Mouse (Mus musculus) heart, postnatal 0 days (tissue): ENCODE measurements around the gene Knl1. TPM values are rescaled to one million over a fixed set of nuclear protein-coding genes. Genes with fewer than 3 reads are reported as not detected.

ENCODE experiments used
- ATAC-seq: fragments of 200-750 bp; cut with Nextera tagmentation; 2 replicates; pipeline ENCODE4 v1.8.0; 2017; ENCODE audit warnings: low read depth, moderate number of reproducible peaks, moderate library complexity; ENCODE audit not compliant: insufficient read depth
- DNase-seq: peaks from one replicate; pipeline ENCODE4 v3.0.0-alpha.2; 2016; ENCODE audit warnings: low spot score
- H3K27ac ChIP-seq: fragments of 300-500 bp; sonication (generic); 2 replicates; pipeline ENCODE4 v1.5.1; 2014; ENCODE audit warnings: low read depth, mild to moderate bottlenecking
- H3K27me3 ChIP-seq: fragments of 300-500 bp; sonication (generic); 2 replicates; pipeline ENCODE4 v1.6.1; 2014; ENCODE audit warnings: low read length, mixed read lengths; ENCODE audit not compliant: control insufficient read depth, insufficient read depth
- H3K36me3 ChIP-seq: fragments of 300-500 bp; sonication (generic); replicated peaks from 2 replicates; pipeline ENCODE4 v1.6.1; 2014; ENCODE audit warnings: low read length, mixed read lengths; ENCODE audit not compliant: control insufficient read depth, insufficient read depth
- H3K4me1 ChIP-seq: fragments of 300-500 bp; sonication (generic); 2 replicates; pipeline ENCODE4 v1.6.1; 2014; ENCODE audit warnings: antibody characterized with exemption; ENCODE audit not compliant: control insufficient read depth, insufficient read depth
- H3K4me2 ChIP-seq: fragments of 300-500 bp; sonication (generic); 2 replicates; pipeline ENCODE4 v1.6.1; 2014; ENCODE audit warnings: low read depth, mild to moderate bottlenecking, low read length, moderate library complexity
- H3K4me3 ChIP-seq: fragments of 300-500 bp; sonication (generic); 2 replicates; pipeline ENCODE4 v1.5.1; 2014; ENCODE audit warnings: low read depth, low read length
- H3K9ac ChIP-seq: fragments of 300-500 bp; sonication (generic); replicated peaks from 2 replicates; pipeline ENCODE4 v1.6.1; 2014; ENCODE audit warnings: low read depth, low read length, mixed read lengths
- H3K9me3 ChIP-seq: fragments of 300-500 bp; sonication (generic); replicated peaks from 2 replicates; pipeline ENCODE4 v1.6.1; 2016; ENCODE audit warnings: low read length; ENCODE audit not compliant: control insufficient read depth
- CTCF ChIP-seq: IDR thresholded peaks from 2 replicates; pipeline ENCODE4 v1.5.1; 2016; ENCODE audit warnings: antibody characterized with exemption, control low read depth, low read depth
- EP300 ChIP-seq: IDR thresholded peaks from 2 replicates; pipeline ENCODE4 v1.6.1; 2016; ENCODE audit warnings: antibody characterized with exemption, low read depth
- WGBS: fragments of 180-500 bp; shearing (Covaris S2); extraction: QIAGEN DNeasy Blood & Tissue Kit; methylation state at CpG from one replicate; pipeline ENCODE4 v1.1.7; 2014; 5-methylcytosine and 5-hydroxymethylcytosine counted together
- polyA plus RNA-seq: library from polyadenylated mRNA; unstranded; fragments of >200 nt; fragmentation: Nextera tagmentation; extraction: Ambion mirVana; gene quantifications from 2 replicates; pipeline ENCODE4 v1.2.1, GENCODE M21; 2015
- total RNA-seq: library from RNA; depleted of rRNA; stranded (reverse); fragments of >200 nt; gene quantifications from 2 replicates; pipeline ENCODE4 v1.2.3, GENCODE M21; 2014; ENCODE audit warnings: low replicate concordance

Knl1 gene
- total and polyA plus RNA-seq, 2 experiments from 2014 or later: 14.5 to 50.5 TPM

DNA sequence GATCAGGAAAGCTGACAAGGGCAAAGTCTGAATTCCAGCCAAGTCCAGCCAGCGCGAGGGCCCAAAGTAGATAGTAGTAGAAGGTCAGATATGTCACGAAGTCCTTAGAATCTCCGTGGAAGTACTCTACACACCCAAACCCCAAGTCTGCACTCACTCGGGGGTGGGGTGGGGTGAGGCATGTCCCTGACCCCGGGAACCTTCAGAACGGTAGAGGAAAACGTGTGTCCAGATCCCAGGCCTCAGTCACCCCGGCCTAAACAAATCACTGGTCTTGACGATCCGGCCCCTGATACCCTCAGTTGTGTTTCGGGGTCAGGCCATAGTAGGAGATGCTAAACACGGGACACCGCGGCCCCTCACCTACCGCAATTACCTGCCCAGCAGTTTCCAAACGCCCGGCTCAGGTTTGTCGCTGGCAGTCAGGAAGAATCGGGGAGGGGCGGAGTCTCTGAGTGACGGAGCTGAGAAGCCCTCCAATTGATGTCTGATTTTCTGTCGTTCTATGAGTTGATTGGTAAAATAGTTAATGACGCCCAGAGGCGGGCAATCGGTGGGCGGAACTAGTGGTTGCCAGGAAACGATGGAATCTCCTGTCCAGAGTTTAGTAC is 17.9 kb upstream of the Knl1 start, which contains the start of gene Ccdc32:
TSS of gene Ccdc32 (minus strand) at position 453 of the 611 bp plus-strand sequence.
- Histone ChIP-seq H3K4me2 (peak within 1 kb of the TSS; percentile 94), H3K9ac (peak within 1 kb of the TSS; percentile 76), H3K9me3 (no peaks in the 10 kb centered on the region), H3K4me1 (peaks cover 5% of the 10 kb centered on the region), H3K4me3 (peak within 1 kb of the TSS; percentile 74), H3K27me3 (no peaks in the 10 kb centered on the region), H3K27ac (peak within 1 kb of the TSS; percentile 7; the same call in 1 of the 2 replicates), H3K36me3 (peaks cover 11% of the 10 kb centered on the region)
- ATAC-seq (peak; percentile 97), DNase-seq (peak; percentile 98)
- TF ChIP-seq CTCF: no peak
- TF ChIP-seq EP300: no peak
- under 1% methylated on average over 28 of the region's 28 CpGs for WGBS

DNA sequence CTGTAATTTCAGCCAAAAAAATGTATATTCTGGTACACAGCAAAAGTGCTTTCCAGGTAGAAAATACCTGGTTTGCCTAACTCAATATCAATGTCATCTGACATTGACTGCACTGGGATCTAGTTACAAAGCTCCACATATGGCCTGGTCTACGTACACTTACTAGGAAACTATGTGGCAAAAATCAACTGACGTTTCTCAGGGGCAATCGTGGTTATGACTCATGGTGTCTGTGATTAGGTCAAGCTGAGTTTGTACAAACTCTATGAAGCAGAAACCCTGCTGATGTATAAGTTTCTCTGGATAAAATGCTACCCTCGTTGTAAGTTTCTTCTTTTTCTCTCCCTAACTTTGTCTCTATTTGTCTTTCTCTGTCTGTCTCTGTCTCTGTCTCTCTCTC is 14.7 kb upstream of the Knl1 start:
- no peak overlapping the region for H3K27ac ChIP-seq
- ATAC-seq (no peak), DNase-seq (no peak)
- H3K27me3 ChIP-seq: no peaks in the 10 kb centered on the region
- WGBS: 48% methylated on average over 4 of the region's 4 CpGs
- no peak for TF ChIP-seq CTCF
- peaks cover 6% of the 10 kb centered on the region for H3K36me3 ChIP-seq
- H3K4me3 ChIP-seq: no peak overlapping the region
- H3K9me3 ChIP-seq: no peaks in the 10 kb centered on the region
- H3K4me1 ChIP-seq: peaks cover 12% of the 10 kb centered on the region
- H3K4me2 ChIP-seq: no peak overlapping the region
- no peak overlapping the region for H3K9ac ChIP-seq

DNA sequence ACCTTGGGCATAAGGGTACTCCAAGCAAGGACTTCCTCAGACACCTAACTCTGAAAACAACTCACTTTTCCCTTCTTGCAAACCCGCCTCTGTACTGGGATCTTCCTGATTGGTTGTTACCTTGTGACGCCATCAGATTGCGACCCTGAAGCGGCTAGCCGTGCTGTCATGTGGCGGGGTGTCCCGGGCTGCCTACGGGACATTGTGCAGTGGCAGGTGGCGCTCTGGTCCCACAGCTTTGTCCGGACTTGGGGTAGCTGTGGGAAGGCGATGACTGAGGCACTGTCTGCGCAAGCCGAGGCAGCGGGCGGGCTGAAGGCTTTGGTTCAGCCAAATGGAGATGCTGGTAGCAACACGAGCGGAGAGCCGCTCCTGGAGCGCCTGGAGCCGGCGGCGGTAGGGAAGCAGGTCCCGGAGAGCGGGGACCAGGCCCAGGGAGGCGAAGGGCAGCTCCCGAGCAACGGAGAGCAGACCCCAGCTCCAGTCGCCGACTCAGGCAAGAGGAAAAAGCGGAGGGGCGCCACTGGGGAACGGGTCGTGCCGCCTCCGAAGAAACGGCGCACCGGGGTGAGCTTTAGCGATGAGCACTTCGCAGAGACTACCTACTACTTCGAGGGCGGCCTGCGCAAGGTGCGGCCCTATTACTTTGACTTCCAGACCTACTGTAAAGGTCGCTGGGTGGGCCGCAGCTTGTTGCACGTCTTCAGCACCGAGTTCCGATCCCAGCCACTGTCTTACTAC is 12.1 kb upstream of the Knl1 start, which contains the start of gene Rpusd2:
TSS of gene Rpusd2 (plus strand) at position 135 of the 741 bp plus-strand sequence.
- H3K27ac ChIP-seq: peak within 1 kb of the TSS; percentile 89
- 0 out of 2 replicates have a peak, but pooled peaks cover 7% of the 10 kb centered on the region for H3K4me1 ChIP-seq
- peak; percentile 99 for ATAC-seq
- H3K9me3 ChIP-seq: no peaks in the 10 kb centered on the region
- peak within 1 kb of the TSS; percentile 71 for H3K9ac ChIP-seq
- DNase-seq: peak; percentile 95
- peak within 1 kb of the TSS; percentile 88 for H3K4me3 ChIP-seq
- TF ChIP-seq EP300 (no peak), CTCF (peak; percentile 31)
- under 1% methylated on average over 49 of the region's 49 CpGs for WGBS
- H3K36me3 ChIP-seq: peaks cover 27% of the 10 kb centered on the region
- H3K4me2 ChIP-seq: peak within 1 kb of the TSS; percentile 91
- H3K27me3 ChIP-seq: no peaks in the 10 kb centered on the region

DNA sequence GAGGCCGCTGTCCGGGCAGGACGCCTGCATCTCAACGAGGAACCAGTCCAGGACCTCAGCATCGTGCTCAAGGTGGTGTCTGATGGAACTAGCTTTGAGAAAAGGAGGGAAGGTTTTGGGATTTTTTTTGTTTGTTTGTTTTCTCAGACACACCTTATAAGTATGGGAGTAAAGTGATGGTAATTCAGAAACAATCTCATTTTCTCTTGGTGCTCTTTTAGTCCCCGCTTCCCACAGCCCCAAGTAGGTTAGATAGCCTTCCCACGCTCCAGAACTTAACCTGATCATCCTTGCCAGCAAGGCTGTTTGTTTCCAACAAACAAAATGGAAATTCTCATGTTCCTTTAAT is 11.5 kb upstream of the Knl1 start:
- DNase-seq: no peak
- H3K27me3 ChIP-seq: no peaks in the 10 kb centered on the region
- peaks cover 27% of the 10 kb centered on the region for H3K36me3 ChIP-seq
- H3K27ac ChIP-seq: peak overlapping the region; percentile 89
- peak overlapping the region; percentile 91 for H3K4me2 ChIP-seq
- WGBS: 9% methylated on average over 7 of the region's 7 CpGs
- no peak for ATAC-seq
- H3K4me3 ChIP-seq: peak overlapping the region; percentile 88
- H3K4me1 ChIP-seq: 0 out of 2 replicates have a peak, but pooled peaks cover 7% of the 10 kb centered on the region
- no peak for TF ChIP-seq EP300
- TF ChIP-seq CTCF: no peak
- H3K9ac ChIP-seq: peak overlapping the region; percentile 71
- no peaks in the 10 kb centered on the region for H3K9me3 ChIP-seq

DNA sequence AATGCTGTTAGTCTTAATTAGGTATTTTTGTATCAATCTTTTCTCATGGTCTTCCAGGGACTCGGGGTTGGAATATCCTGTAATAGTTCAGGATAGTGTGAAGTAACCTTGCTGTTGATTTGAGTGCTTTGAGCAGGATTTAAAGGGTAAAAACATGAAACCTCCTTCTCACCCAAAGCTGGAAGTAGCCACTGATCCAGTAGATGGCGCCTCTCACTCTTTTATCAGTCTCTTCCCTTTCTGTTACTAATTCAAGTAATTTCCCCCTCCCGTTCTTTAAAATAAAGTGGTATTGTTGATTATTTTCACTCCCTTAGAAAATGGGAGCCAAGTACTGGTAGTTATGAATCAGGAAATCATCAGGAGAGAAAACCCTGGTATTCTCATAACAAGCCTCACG is 6.0 kb upstream of the Knl1 start:
- Histone ChIP-seq H3K36me3 (peaks cover 27% of the 10 kb centered on the region), H3K9me3 (no peaks in the 10 kb centered on the region), H3K4me1 (0 out of 2 replicates have a peak, but pooled peaks cover under 1% of the 10 kb centered on the region), H3K4me3 (no peak overlapping the region), H3K9ac (no peak overlapping the region), H3K4me2 (no peak overlapping the region), H3K27me3 (no peaks in the 10 kb centered on the region), H3K27ac (no peak overlapping the region)
- 41% methylated on average over 4 of the region's 4 CpGs for WGBS
- peak; percentile 39 for DNase-seq
- ATAC-seq: no peak
- TF ChIP-seq EP300 (no peak), CTCF (peak; percentile 51)
